Mouse (Mus musculus) embryonic facial prominence, embryonic 15.5 days (tissue): ENCODE measurements at regions not wholly inside any gene's neighbourhood (a gene's known extent, or its start where the extent isn't known, plus 50 kb on each side); places are given as distances from the start of the nearest gene placed in this dataset.

Source experiments
- ATAC-seq: fragments of 200-750 bp; cut with Nextera tagmentation; 2 replicates; pipeline ENCODE4 v1.8.0; 2017; ENCODE audit warnings: low read depth, moderate TSS enrichment; ENCODE audit not compliant: insufficient number of reproducible peaks, low FRiP score, low TSS enrichment
- H3K27ac ChIP-seq: fragments of 300-500 bp; sonication (generic); replicated peaks from 2 replicates; pipeline ENCODE4 v1.5.1; 2015; ENCODE audit warnings: mild to moderate bottlenecking, inconsistent platforms
- H3K27me3 ChIP-seq: fragments of 300-500 bp; sonication (generic); 2 replicates; pipeline ENCODE4 v1.6.1; 2015; ENCODE audit warnings: inconsistent platforms
- H3K36me3 ChIP-seq: fragments of 300-500 bp; sonication (generic); 2 replicates; pipeline ENCODE4 v1.6.1; 2015; ENCODE audit warnings: mild to moderate bottlenecking, inconsistent platforms
- H3K4me1 ChIP-seq: fragments of 300-500 bp; sonication (generic); 2 replicates; pipeline ENCODE4 v1.6.1; 2015; ENCODE audit warnings: inconsistent platforms
- H3K4me2 ChIP-seq: fragments of 300-500 bp; sonication (generic); replicated peaks from 2 replicates; pipeline ENCODE4 v1.6.1; 2015; ENCODE audit warnings: mild to moderate bottlenecking, inconsistent platforms
- H3K4me3 ChIP-seq: fragments of 300-500 bp; sonication (generic); replicated peaks from 2 replicates; pipeline ENCODE4 v1.5.1; 2015; ENCODE audit warnings: mild to moderate bottlenecking, inconsistent platforms
- H3K9ac ChIP-seq: fragments of 300-500 bp; sonication (generic); 2 replicates; pipeline ENCODE4 v1.6.1; 2015; ENCODE audit warnings: inconsistent platforms
- H3K9me3 ChIP-seq: fragments of 300-500 bp; sonication (generic); replicated peaks from 2 replicates; pipeline ENCODE4 v1.6.1; 2016; ENCODE audit warnings: inconsistent platforms
- WGBS: fragments of 180-500 bp; shearing (Covaris S2); methylation state at CpG from one replicate; pipeline ENCODE4 v1.1.7; 2015; 5-methylcytosine and 5-hydroxymethylcytosine counted together

DNA sequence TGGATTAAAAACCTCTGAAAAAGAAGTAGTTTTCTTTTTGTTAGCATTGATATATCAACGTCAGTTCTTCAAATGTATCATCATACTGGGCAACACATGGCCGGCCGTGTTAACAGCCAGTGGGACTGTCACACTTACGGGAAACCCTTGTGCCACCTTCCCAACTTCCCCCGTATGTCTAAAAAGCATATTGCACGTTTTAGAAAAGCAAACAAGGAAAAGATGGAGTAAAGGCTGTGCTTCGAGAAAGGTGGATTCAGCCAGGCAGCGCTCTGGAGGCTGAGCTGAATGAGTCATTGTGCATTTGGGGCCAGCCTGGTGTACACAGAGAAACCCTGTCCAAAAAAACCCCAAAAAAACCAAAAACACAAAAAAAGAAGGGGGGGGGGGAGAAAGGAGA is 193.4 kb downstream of the 3100002H09Rik start:
- WGBS: 70% methylated on average over 8 of the region's 8 CpGs
- ATAC-seq: no peak
- H3K4me1 ChIP-seq: no peaks in the 10 kb centered on the region
- H3K4me3 ChIP-seq: no peak overlapping the region
- no peaks in the 10 kb centered on the region for H3K9me3 ChIP-seq
- H3K4me2 ChIP-seq: no peak overlapping the region
- no peak overlapping the region for H3K9ac ChIP-seq
- H3K27ac ChIP-seq: no peak overlapping the region
- H3K27me3 ChIP-seq: no peaks in the 10 kb centered on the region
- H3K36me3 ChIP-seq: no peaks in the 10 kb centered on the region

DNA sequence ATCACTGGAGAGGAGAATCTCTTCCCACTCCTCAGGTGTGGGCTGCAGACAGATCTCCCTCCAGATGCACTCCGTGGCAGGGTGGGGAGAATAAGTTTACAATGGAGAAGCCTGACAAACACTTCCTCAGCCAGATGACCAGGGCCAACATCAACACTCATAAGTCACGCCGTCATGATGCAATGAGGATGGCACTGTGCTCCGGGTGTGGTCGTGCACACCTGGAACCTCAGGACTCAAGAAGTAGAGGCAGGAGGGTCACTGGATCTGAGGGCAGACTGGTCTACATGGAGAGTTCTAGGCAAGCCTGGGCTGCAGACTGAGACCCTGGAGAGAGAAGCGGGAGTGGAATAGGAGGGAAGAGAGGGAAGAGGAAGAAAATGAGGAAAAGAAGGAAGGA is 194.3 kb downstream of the 3100002H09Rik start:
- Histone ChIP-seq H3K27me3 (no peaks in the 10 kb centered on the region), H3K9ac (no peak overlapping the region), H3K36me3 (no peaks in the 10 kb centered on the region), H3K9me3 (no peaks in the 10 kb centered on the region), H3K4me2 (no peak overlapping the region), H3K4me1 (no peaks in the 10 kb centered on the region), H3K27ac (no peak overlapping the region), H3K4me3 (no peak overlapping the region)
- no peak for ATAC-seq
- WGBS: 94% methylated on average over 6 of the region's 6 CpGs

DNA sequence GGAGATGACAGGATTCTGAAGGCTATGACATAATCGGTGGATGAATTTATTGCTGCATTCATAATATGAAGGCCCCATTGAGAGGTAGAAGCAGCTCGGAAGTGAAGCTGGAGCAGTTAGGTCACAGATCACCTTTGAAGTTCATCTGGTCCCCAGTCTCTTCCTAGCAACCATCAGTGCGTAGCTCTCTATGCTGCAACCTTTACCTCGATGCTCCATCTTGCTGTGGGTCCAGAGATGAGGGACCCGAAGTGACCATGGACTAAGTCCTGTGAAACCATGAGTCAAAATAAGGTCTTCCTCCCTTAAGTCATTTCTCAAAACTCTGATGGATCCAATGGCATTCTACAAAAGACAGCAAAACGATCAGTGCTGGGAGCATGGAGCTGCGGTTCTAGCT is 196.2 kb downstream of the 3100002H09Rik start:
- Histone ChIP-seq H3K4me3 (no peak overlapping the region), H3K27me3 (no peaks in the 10 kb centered on the region), H3K4me1 (no peaks in the 10 kb centered on the region), H3K4me2 (no peak overlapping the region), H3K9ac (no peak overlapping the region), H3K27ac (no peak overlapping the region), H3K9me3 (no peaks in the 10 kb centered on the region), H3K36me3 (no peaks in the 10 kb centered on the region)
- no peak for ATAC-seq
- WGBS: 84% methylated on average over 7 of the region's 7 CpGs

DNA sequence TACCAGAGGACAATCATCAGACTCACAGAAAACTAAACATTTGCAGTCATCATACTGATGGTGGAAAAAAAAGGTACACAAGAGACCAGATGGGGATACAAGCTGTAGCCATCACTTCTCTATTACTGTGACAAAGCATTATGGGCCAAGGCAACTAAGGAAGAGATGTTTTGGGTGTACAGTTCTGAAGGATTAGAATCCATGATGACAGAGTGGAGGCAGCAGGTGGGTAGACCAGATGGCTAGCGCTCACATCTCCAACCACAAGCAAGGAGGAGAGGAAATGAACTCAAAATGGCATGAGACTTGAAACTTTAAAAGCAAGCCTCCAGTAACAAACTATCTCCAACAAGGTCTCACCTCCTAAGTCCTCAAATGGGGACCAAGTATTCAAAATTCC is 201.3 kb downstream of the 3100002H09Rik start:
- Histone ChIP-seq H3K9me3 (no peaks in the 10 kb centered on the region), H3K27me3 (no peaks in the 10 kb centered on the region), H3K27ac (no peak overlapping the region), H3K9ac (no peak overlapping the region), H3K36me3 (no peaks in the 10 kb centered on the region), H3K4me2 (no peak overlapping the region), H3K4me1 (no peaks in the 10 kb centered on the region), H3K4me3 (no peak overlapping the region)
- ATAC-seq: no peak
- WGBS: 78% methylated on average over 1 of the region's 1 CpGs

DNA sequence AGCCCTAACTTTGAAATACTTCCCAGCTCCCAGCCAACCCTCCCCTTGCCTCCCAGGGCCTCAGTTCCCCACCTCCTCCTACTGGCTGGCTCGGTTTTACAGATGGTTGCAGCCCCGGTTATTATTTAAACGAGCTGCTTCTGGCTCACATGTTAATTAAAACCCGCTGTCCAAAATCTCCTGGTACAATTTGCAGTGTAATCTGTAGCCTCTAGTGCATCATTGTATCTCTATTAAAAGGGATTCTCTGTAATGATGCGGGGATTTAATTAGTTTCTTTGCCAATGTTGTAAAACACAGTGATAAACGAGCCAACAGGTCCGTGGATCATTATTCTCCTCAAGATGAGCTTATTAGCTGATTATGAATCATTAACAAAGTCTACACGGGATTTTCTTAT is 208.5 kb downstream of the 3100002H09Rik start:
- no peaks in the 10 kb centered on the region for H3K9me3 ChIP-seq
- 37% methylated on average over 8 of the region's 8 CpGs for WGBS
- no peak overlapping the region for H3K4me2 ChIP-seq
- H3K27ac ChIP-seq: no peak overlapping the region
- H3K4me3 ChIP-seq: no peak overlapping the region
- H3K4me1 ChIP-seq: peaks cover 11% of the 10 kb centered on the region
- no peak overlapping the region for H3K9ac ChIP-seq
- no peaks in the 10 kb centered on the region for H3K27me3 ChIP-seq
- no peaks in the 10 kb centered on the region for H3K36me3 ChIP-seq
- no peak for ATAC-seq

DNA sequence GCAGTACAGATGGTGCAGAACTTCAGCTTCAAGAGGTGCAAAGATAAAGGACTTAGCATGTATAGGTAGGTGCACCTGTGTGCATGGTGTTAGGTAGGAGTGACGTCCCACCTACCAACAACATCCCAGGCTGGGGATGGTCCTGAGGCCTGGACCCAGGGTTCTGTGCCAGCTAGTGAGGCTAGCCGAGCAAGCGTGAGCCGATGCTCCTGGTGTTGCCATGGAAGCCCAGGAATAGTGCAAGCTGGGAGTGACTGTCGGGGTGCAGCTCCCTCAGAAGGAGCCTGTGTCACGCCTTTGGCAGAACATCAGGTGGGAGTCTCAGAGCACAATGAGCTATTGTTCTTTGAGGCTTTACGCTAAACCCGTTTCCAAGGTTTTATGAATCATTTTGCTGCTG is 209.9 kb downstream of the 3100002H09Rik start:
- no peak overlapping the region for H3K4me2 ChIP-seq
- H3K9me3 ChIP-seq: no peaks in the 10 kb centered on the region
- H3K27me3 ChIP-seq: no peaks in the 10 kb centered on the region
- no peaks in the 10 kb centered on the region for H3K36me3 ChIP-seq
- H3K4me1 ChIP-seq: peaks cover 11% of the 10 kb centered on the region
- ATAC-seq: no peak
- no peak overlapping the region for H3K9ac ChIP-seq
- no peak overlapping the region for H3K27ac ChIP-seq
- H3K4me3 ChIP-seq: no peak overlapping the region
- WGBS: 72% methylated on average over 8 of the region's 8 CpGs

DNA sequence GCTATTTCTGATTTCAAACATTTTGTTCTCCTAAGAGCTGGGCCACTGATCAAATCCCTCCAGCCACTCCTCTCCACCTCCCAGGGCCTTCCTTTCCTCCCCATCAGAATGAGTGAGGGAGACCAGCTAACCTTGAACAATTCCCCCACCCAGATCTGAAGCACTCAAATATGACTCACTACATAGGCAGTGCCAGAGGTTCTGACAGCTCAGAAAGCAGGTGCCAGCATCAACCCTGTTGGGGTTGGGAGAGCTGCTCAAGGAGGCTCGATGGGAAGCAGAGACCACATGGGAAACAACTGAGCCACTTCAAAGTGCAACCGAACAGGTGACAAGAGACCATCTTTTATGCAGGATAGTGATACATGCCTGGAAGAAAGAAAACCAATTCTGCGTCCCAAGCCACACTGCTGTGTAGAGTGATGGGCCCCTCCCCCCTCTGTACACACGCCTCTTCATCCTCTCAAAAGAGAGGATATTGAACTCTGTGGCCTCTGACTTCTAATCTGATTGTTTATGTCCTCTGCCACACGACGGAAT is 210.4 kb downstream of the 3100002H09Rik start:
- no peaks in the 10 kb centered on the region for H3K36me3 ChIP-seq
- H3K4me1 ChIP-seq: peaks cover 11% of the 10 kb centered on the region
- H3K27me3 ChIP-seq: no peaks in the 10 kb centered on the region
- H3K4me2 ChIP-seq: no peak overlapping the region
- no peak overlapping the region for H3K9ac ChIP-seq
- no peaks in the 10 kb centered on the region for H3K9me3 ChIP-seq
- no peak overlapping the region for H3K27ac ChIP-seq
- no peak for ATAC-seq
- WGBS: 68% methylated on average over 6 of the region's 6 CpGs
- H3K4me3 ChIP-seq: no peak overlapping the region

DNA sequence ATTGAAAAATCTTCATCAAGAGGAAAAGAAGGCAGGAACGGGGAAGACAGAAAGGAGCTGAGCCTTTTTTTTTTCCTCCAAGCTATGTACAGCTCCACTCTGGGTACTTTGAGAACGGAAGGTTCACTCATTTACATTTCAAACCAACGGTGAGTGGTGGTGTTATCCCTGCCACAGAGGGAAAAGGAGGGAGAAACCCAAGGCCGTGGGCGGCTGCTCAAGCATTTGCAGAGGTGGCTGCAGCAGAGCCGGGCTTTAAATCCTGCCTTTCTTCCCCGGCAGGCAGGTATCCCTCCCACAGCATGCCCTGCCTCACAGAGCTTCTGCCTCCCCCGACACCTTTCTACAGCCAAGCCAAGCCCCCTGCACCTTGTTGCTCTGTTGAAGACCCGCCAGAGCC is 212.2 kb downstream of the 3100002H09Rik start:
- Histone ChIP-seq H3K4me2 (no peak overlapping the region), H3K27ac (no peak overlapping the region), H3K36me3 (no peaks in the 10 kb centered on the region), H3K4me3 (no peak overlapping the region), H3K9ac (no peak overlapping the region), H3K9me3 (no peaks in the 10 kb centered on the region), H3K4me1 (peaks cover 21% of the 10 kb centered on the region), H3K27me3 (no peaks in the 10 kb centered on the region)
- WGBS: 28% methylated on average over 9 of the region's 9 CpGs
- ATAC-seq: no peak

DNA sequence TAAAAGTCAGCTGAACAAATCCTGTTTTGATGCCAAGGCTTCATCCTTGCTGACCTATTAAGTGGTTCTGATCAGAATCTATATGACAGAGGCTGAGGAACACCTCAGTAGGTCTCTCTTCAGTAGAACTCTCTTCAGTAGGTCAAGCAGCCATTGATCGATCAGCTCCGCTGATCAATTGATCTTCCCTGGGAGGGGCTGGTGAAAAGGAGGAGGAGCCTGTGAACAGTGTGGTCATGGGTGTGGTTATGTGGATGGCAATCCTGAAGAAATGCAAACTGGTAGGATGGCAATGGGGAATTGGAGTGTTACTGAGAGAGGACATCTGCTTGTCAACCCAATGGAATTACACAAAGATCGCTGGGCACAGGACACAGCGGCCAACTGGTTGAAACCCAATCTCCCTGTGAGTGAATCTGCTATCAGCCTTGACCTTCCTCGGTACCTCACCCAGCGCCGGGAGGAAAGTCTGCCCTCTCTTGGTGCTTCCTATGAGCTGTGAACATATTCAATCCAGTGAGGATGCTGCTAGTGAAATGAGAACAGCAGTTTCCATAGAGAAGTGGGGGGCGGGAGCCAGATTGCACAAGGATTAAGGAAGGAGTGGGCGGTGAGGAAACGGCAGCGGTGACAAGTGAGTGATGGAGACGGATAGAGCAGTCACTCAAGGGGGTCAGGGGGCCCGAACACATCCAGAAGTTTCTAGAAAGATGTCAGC is 213.9 kb downstream of the 3100002H09Rik start:
- ATAC-seq: no peak
- no peak overlapping the region for H3K4me2 ChIP-seq
- no peak overlapping the region for H3K9ac ChIP-seq
- peaks cover 14% of the 10 kb centered on the region for H3K4me1 ChIP-seq
- no peak overlapping the region for H3K4me3 ChIP-seq
- H3K27ac ChIP-seq: no peak overlapping the region
- no peaks in the 10 kb centered on the region for H3K9me3 ChIP-seq
- no peaks in the 10 kb centered on the region for H3K27me3 ChIP-seq
- no peaks in the 10 kb centered on the region for H3K36me3 ChIP-seq
- WGBS: 58% methylated on average over 13 of the region's 13 CpGs

DNA sequence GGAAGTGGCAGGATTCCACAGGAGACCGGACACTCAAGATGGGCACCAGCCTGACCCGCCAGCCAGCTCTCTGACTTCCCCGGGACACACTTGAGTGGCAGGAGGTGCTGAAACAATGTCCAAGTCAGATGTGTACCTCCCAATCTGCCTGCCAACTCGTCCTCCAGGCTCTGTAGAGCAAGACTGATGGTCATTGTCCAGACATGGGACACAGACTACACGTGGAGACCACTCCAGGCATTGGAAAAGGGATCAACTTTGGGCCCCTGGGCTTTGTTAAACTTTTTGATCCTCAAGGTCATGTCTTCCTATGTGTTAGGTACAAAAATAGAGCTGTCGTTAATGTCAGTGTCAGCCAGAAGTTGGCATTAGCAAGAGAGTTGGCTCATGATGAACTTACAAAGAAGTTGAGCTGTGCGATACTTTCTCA is 214.6 kb downstream of the 3100002H09Rik start:
- no peak overlapping the region for H3K9ac ChIP-seq
- ATAC-seq: no peak
- 75% methylated on average over 7 of the region's 7 CpGs for WGBS
- no peak overlapping the region for H3K27ac ChIP-seq
- H3K4me2 ChIP-seq: no peak overlapping the region
- H3K36me3 ChIP-seq: no peaks in the 10 kb centered on the region
- H3K4me3 ChIP-seq: no peak overlapping the region
- no peaks in the 10 kb centered on the region for H3K9me3 ChIP-seq
- no peaks in the 10 kb centered on the region for H3K27me3 ChIP-seq
- peaks cover 10% of the 10 kb centered on the region; the same call in 1 of the 2 replicates for H3K4me1 ChIP-seq

DNA sequence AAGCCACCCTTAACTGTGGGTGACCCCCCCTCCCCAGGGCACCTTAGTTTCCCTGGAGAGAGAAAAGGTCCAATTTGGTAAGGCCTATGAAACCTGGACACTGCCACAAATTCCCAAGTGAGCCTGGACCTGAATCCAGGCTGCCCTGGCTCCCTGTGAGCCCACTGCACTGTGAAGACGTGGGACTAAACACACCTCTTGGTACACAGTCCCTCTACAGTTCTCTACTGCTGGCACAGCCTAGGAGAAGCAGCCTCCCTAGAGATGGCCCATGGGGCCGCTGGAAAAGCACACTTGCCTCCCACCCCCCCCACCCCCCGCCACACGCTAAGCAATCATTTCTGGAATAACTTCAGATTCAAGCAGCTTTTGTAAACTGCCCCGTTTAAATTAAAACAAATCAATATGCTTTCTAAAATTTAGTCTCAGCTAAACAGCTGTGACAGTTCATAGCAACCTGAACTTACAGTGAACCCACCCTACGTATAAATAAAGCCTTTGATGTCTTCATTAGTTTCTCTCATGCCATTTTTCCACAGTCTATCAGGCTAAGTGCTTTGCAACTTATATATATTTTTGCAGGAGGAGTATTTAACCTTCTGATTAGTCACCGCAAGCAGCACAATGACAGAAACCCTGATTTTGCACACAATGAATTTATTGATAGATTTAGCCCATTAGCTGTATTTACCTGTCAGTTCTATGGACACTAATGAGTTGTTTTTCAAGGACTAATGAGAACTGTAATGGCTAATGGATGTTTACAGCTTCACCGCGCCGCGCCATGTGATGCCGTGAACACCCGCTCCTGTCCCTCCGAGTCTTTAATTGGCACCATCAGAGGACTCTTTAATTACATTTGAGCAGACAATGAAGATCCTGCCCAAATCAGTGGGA is 215.3 kb downstream of the 3100002H09Rik start:
- peaks cover 10% of the 10 kb centered on the region; the same call in 1 of the 2 replicates for H3K4me1 ChIP-seq
- H3K4me2 ChIP-seq: no peak overlapping the region
- H3K27ac ChIP-seq: no peak overlapping the region
- H3K9me3 ChIP-seq: no peaks in the 10 kb centered on the region
- ATAC-seq: no peak
- H3K9ac ChIP-seq: no peak overlapping the region
- no peaks in the 10 kb centered on the region for H3K36me3 ChIP-seq
- 52% methylated on average over 14 of the region's 14 CpGs for WGBS
- H3K4me3 ChIP-seq: no peak overlapping the region
- no peaks in the 10 kb centered on the region for H3K27me3 ChIP-seq
